Mouse (Mus musculus) lung, adult 18-20 months (tissue): ENCODE measurements around the gene Snrnp25.
A peak's percentile ranks its signal among the peaks of the same experiment; 100 is the strongest.
"Not testable (repeated sequence)": the region's sequence is repeated elsewhere in the genome, so short reads cannot be mapped to it uniquely, and the experiment has no call there.

Experiments
- DNase-seq, 2 experiments: peaks; one replicate each; pipeline ENCODE4 v3.0.0; 2022; ENCODE audit warnings: mixed read lengths in 2 of 2

Gene Snrnp25

DNA sequence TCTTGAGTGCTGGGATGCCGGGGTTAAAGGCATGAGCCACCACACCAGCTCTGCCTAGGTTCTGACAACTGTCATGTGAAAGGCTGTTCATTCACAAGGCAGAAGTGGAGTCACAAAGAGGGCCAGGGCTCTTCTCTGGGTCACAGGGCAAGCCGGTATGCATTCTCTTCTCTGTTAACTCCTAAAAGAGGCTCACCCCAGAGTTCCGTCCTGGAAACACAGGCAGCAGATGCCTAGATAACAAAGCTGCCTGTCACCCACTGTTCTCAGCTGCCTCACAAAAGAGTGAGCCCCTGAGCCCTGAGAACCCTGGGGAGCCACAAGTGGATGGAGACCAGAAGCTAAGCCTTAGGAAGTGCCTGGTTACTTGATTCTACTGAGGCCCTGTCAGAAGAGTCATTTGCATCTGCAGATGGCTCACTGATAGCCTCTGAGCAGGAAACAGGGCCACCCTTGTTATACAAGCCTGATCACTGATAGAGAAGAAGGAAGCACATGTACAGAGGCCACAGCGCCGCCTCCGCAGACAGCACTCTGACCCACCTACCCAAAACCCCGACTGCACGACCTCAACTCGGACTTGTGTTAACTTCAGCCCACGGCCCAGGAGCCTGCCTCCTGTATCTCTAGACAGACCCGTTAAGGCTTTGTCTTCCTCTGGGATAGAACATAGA is 9.2 kb upstream of the Snrnp25 start:
- no peak for DNase-seq

GRCm38 (mm10) chr11:32196727-32197126 is 8.5 kb upstream of the Snrnp25 start:
- DNase-seq = no peak

DNA sequence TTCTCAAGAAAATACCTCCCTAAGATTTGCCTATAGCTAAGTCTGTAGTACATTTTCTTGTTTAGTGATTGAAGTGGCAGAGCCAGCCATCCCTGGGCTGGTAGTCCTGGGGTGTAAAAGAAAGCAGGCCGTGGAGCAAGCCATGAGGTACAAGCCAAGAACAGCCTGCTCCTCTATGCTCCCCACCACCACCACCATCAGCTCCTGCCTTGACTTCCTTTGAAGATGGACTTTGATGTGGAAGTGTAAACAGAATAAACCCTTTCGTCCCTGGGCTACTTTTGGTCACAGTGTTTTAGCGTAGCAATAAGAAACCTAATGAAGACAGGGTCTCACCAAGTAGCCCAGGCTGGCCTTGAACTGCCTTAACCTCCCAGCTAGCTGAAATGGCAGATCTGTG is 7.4 kb upstream of the Snrnp25 start:
- DNase-seq = no peak

GRCm38 (mm10) chr11:32198256-32198955 is 6.8 kb upstream of the Snrnp25 start:
- DNase-seq = no peak

- DNase-seq = no peak
Observed at GRCm38 (mm10) chr11:32199230-32199629, 6.0 kb upstream of the Snrnp25 start.

DNA sequence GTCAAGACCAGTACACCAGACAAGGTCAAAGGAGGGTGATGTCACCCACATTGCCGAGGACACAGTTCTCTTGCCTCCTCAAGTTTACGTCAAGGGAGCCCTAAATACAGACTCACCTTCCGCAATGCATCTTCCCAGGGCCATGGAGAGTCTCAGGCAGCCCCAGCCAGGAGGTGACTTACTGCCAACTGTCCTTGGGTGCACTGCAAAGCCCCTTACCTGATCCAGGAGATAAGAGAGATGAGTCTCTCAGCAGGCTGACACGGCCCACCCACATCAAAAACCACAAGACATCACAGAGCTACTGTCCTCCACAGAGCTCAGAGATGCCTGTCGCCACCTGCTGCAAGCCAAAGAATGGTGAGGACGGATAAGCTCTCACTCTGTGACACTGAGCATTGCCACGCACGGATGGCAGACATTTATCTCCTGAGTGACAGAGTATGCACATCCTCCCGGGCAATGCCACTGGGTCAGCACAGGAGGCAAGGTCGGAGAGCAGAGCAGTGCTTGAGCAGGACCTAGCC is 5.1 kb upstream of the Snrnp25 start, which contains the start of gene Il9r:
Gene Il9r, minus strand, starts transcription at position 205 of the 527 bp plus-strand sequence.
- DNase-seq = no peak

GRCm38 (mm10) chr11:32200992-32201391 is 4.2 kb upstream of the Snrnp25 start:
- not testable (repeated sequence) for DNase-seq

- DNase-seq = no peak
Observed at GRCm38 (mm10) chr11:32201922-32202685, 3.1 kb upstream of the Snrnp25 start.

DNA sequence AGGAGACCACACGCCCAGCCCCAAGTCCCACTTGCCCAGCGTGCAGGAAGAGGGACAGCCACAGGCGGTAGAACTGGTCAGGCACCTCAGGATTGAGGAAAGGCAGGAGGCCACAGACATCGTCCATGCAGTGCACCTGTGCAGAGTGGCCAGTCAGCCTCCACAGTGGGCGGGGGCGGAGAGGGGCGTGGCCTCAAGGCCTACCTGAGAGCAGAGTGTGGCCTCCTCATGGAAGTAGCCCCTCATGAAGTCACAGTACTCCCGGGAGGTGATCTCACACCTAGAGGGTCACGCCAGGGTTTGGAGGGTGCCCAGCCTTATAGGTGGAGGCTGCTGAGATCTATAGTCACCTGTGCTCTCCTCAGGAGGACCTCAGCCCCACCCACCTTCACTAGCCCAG is 5.4 kb downstream of the Snrnp25 start:
- no peak for DNase-seq

GRCm38 (mm10) chr11:32215372-32216162 is 10.4 kb downstream of the Snrnp25 start:
- peak; percentile 72 to 76 for DNase-seq

GRCm38 (mm10) chr11:32216851-32217250 is 11.6 kb downstream of the Snrnp25 start:
- DNase-seq = peak; percentile 67 to 77

DNA sequence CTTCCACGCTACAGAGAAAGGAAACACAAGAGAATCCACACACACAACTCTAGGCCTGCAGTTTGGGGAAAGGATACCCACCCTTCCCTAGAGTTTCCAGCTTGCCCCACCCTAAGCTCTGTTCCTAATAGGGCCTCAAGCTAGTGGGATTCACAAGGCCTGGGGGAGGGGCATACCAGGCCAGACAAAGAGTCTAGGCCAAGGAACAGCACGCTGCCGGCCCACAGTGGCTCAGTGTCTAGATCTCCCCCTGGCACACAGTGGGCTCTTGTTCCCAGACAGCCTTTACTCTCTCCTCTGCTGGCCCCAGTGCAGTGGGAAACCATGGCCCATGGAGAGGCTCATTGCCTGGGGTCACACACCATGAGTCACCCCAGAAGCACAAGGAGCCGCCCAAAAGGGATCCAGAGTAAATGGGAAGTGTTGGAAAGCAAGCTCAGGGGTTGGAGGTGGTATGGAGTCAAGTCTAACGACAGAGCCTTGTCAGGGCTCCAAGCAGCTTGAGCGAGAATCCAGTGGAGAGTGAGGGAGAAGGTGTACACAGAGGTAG is 13.4 kb downstream of the Snrnp25 start:
- no peak for DNase-seq

DNA sequence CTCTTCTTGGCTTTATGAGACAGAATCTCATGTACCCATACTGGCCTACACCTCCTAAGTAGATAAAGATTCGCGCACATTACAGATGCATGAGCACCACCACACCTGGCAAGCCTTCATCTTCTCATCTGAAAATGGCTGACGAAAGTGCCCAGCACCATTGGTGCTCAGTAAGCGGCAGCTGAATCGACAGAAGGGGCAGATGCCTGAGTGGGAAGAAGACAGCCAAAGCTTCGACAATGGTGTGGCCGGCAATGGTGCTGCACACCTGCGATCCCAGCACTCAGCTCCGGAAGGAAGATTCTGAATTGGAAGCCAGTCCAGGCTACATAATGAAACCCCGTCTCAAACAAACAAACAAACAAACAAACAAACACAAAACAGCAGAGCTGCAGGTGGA is 14.1 kb downstream of the Snrnp25 start:
- DNase-seq = no peak

DNA sequence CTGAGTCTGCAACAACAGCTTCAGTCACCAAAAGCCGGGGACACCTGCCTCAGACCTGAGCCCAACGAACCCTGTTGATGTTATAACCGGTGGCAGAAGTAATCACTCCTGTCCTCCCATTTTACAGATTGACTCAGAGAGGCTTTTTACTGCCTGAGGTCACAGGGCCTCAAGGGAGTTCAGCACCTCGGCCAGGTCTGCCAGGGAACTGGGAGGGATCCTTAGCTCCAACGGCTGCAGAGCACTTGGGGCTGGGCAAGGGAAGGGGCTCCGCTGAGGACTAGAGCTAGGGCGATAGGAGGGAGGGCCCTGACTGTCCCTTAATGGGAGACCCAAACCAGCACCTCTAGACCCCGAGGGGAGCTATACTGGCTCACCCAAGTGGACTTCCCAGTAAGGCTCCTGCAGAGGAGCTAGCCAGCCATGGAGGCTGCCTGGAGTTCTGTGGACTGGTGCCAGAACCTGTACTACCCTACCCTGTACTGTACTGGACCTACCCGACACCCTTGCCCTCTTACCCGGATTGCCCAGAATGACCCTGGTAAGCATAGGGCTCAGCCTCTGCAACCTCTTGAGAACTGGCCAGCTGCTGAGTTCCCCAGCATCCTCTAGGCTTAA is 15.5 kb downstream of the Snrnp25 start:
- DNase-seq = no peak

- DNase-seq = peak; percentile 70 to 80
Observed at GRCm38 (mm10) chr11:32221225-32221950, 16.2 kb downstream of the Snrnp25 start.

DNA sequence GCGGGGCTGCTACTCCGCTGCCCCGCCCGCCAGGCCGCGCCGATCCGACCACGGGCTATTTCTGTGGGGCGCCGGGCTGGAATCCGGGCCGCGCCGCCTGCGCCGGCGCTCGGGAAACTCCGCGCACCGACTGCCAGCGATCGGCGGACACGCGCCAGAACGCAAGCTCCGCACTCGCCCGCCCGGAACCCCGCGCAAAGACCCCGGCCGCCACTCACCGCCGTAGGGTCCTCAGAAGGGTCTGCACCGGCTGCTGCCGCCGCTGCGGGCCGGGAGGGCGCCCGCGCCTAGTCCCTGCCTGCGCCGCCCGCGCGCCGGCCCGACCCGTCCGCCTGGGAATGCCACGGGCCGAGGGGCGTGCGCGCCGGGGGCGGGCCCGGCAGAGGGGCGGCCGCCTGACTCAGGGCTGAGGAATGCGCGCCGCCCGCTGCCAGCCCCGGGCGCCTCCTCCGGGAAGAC is 16.8 kb downstream of the Snrnp25 start, which contains the start of gene Rhbdf1:
Gene Rhbdf1, minus strand, starts transcription at position 350 of the 459 bp plus-strand sequence.
- peak; percentile 62 to 73 for DNase-seq

DNA sequence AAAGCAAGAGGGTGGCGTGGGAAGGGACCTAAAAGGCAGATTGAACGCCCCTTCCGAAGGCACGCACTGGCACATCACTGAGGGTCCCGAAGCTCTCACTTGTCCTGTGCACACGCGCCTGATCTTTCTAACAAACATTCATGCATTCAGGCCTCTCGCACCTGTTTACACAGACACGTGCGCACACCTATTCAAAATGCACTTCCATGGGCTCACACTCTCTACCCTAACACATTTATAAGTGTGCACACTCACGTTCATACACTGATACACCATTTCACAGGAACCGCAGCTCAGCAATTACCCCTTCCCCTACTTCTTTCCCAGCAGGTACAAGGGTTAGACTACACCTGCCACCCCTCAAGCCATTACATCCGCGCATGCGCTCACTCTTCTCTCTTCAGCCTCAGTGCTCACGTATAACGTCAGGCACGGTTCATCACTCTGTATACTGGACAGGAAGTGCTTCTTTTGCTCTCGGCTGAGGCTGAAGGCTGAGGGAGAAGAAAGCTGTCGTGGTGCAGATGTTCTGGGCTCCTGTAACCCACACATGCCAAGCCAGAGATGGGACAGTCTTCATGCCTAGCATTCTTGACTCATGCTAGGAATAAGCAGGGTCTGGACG is 17.5 kb downstream of the Snrnp25 start:
- peak; percentile 40 to 56 for DNase-seq

DNA sequence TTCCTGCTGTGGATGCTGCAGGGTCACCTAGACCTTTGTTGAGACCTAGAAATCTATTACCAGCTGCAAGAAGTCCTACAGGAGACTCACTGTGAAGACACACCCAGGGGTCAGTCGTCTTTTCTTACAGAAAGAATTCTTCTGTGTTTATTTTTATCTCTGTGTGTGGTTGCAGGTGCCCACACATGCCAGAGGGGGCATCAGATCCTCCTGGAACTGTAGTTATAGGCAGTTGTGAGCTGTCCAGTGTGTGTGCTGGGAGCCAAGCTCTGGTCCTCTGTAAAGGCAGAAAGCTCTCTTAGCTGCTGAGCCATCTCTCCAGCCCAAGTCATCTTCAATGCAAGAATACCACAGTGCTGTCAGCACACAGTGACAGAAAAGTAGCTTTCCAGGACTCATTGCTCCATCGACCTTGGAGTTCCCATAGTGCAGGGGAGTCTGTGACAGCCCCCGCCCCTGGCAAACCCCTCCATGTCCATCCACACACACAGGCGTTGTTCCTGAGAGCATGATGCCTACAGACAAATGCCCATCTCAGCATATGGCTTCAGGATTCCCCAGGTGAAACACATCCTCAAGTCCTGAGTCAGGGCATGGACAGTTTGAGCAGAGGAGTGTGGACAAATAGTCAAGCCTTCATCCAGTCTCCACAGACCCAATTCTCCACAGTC is 18.2 kb downstream of the Snrnp25 start:
- DNase-seq = no peak

GRCm38 (mm10) chr11:32224468-32225139 is 19.4 kb downstream of the Snrnp25 start:
- peak; percentile 93 to 95 for DNase-seq
